Mouse (Mus musculus) kidney, postnatal 25 days (tissue): ENCODE results near the gene Gngt2.
A peak's percentile ranks its signal among the peaks of the same experiment; 100 is the strongest.
"Not testable (repeated sequence)": the region's sequence is repeated elsewhere in the genome, so short reads cannot be mapped to it uniquely, and the experiment has no call there.

ENCODE experiments used
- DNase-seq, 2 experiments: peaks; one replicate each; pipeline ENCODE4 v3.0.0; 2021; ENCODE audit warnings: mixed read lengths in 2 of 2

Gngt2 gene

GRCm38 (mm10) chr11:95840694-95841497, 3.9 kb downstream of the Gngt2 start:
- DNase-seq: no peak

GRCm38 (mm10) chr11:95841498-95841830, 4.4 kb downstream of the Gngt2 start:
- peak in 1 of 2 experiments; percentile 29 for DNase-seq

- DNase-seq: peak; percentile 63 to 83
These were observed 5.2 kb downstream of the Gngt2 start, which contains the start of gene Abi3 for GRCm38 (mm10) chr11:95842074-95842681. Gene Abi3 (minus strand): TSS chr11:95842476.

GRCm38 (mm10) chr11:95842953-95843352, 5.9 kb downstream of the Gngt2 start:
- DNase-seq: peak; percentile 42 to 50

GRCm38 (mm10) chr11:95843421-95843950, 6.5 kb downstream of the Gngt2 start:
- DNase-seq: peak; percentile 42 to 51

GRCm38 (mm10) chr11:95844935-95845334, 7.9 kb downstream of the Gngt2 start:
- DNase-seq: no peak

GRCm38 (mm10) chr11:95850898-95851297, 13.9 kb downstream of the Gngt2 start:
- DNase-seq: no peak

- DNase-seq: peak; percentile 79 to 90
These were observed 16.7 kb downstream of the Gngt2 start for GRCm38 (mm10) chr11:95853684-95854083.

GRCm38 (mm10) chr11:95857306-95857705, 20.3 kb downstream of the Gngt2 start:
- DNase-seq: no peak

GRCm38 (mm10) chr11:95857716-95858527, 20.9 kb downstream of the Gngt2 start:
- DNase-seq: no peak

- peak; percentile 98 to 99 for DNase-seq
These were observed 21.8 kb downstream of the Gngt2 start for GRCm38 (mm10) chr11:95858528-95859467.

GRCm38 (mm10) chr11:95859468-95859855, 22.4 kb downstream of the Gngt2 start:
- DNase-seq: peak in 1 of 2 experiments; percentile 85

GRCm38 (mm10) chr11:95860071-95860490, 23.1 kb downstream of the Gngt2 start:
- no peak for DNase-seq

- no peak for DNase-seq
These were observed 24.4 kb downstream of the Gngt2 start for GRCm38 (mm10) chr11:95861397-95861796.

- no peak for DNase-seq
These were observed 32.4 kb downstream of the Gngt2 start for GRCm38 (mm10) chr11:95869442-95869841.

- no peak for DNase-seq
These were observed 33.0 kb downstream of the Gngt2 start for GRCm38 (mm10) chr11:95869918-95870470.

- no peak for DNase-seq
These were observed 38.8 kb downstream of the Gngt2 start for GRCm38 (mm10) chr11:95875804-95876203.

GRCm38 (mm10) chr11:95876296-95876695, 39.3 kb downstream of the Gngt2 start:
- peak; percentile 65 to 69 for DNase-seq

- not testable (repeated sequence) for DNase-seq
These were observed 42.8 kb downstream of the Gngt2 start for GRCm38 (mm10) chr11:95879861-95880260.

GRCm38 (mm10) chr11:95890462-95891051, 53.5 kb downstream of the Gngt2 start:
- no peak for DNase-seq
